Mouse (Mus musculus): Measurements from ENCODE around the gene Gnb5. TPM values are rescaled to one million over a fixed set of nuclear protein-coding genes. Genes with fewer than 3 reads are reported as not detected.

Gnb5 gene
- polyA plus RNA-seq, 1 experiment from 2014 or later = 60.5 TPM

- ATAC-seq (ENCODE audit: low FRiP score) = no peak
- H3K9ac ChIP-seq = no peak overlapping the region
- 82% methylated on average over 5 of the region's 5 CpGs for WGBS
- no peaks in the 10 kb centered on the region for H3K36me3 ChIP-seq
- H3K27me3 ChIP-seq = no peaks in the 10 kb centered on the region
- no peak overlapping the region for H3K27ac ChIP-seq
- peaks cover 8% of the 10 kb centered on the region for H3K9me3 ChIP-seq
- no peak overlapping the region for H3K4me2 ChIP-seq
- no peaks in the 10 kb centered on the region; the same call in 1 of the 2 replicates for H3K4me1 ChIP-seq (replicated peaks)
- H3K4me3 ChIP-seq = no peak overlapping the region
Measured at GRCm38 (mm10) chr9:75366191-75366590, 60.1 kb downstream of the Gnb5 start.

GRCm38 (mm10) chr9:75368779-75369178 is 62.7 kb downstream of the Gnb5 start:
- no peak for ATAC-seq (ENCODE audit: low FRiP score)
- Histone ChIP-seq H3K9me3 (peaks cover 8% of the 10 kb centered on the region), H3K9ac (no peak overlapping the region), H3K27ac (no peak overlapping the region), H3K4me2 (no peak overlapping the region), H3K36me3 (no peaks in the 10 kb centered on the region), H3K4me1 (replicated peaks) (no peaks in the 10 kb centered on the region), H3K27me3 (no peaks in the 10 kb centered on the region), H3K4me3 (no peak overlapping the region)
- WGBS = 81% methylated on average over 3 of the region's 3 CpGs

GRCm38 (mm10) chr9:75375606-75376005 is 69.5 kb downstream of the Gnb5 start:
- Histone ChIP-seq H3K4me1 (replicated peaks) (no peaks in the 10 kb centered on the region), H3K9me3 (peaks cover 6% of the 10 kb centered on the region; the same call in 1 of the 2 replicates), H3K4me3 (no peak overlapping the region), H3K9ac (no peak overlapping the region), H3K27me3 (no peaks in the 10 kb centered on the region), H3K27ac (no peak overlapping the region), H3K36me3 (no peaks in the 10 kb centered on the region), H3K4me2 (no peak overlapping the region)
- ATAC-seq (ENCODE audit: low FRiP score) = no peak
- 96% methylated on average over 9 of the region's 9 CpGs for WGBS

- Histone ChIP-seq H3K9ac (no peak overlapping the region), H3K4me2 (no peak overlapping the region), H3K4me1 (replicated peaks) (no peaks in the 10 kb centered on the region), H3K36me3 (no peaks in the 10 kb centered on the region), H3K9me3 (peaks cover 6% of the 10 kb centered on the region; the same call in 1 of the 2 replicates), H3K27me3 (no peaks in the 10 kb centered on the region), H3K27ac (no peak overlapping the region), H3K4me3 (no peak overlapping the region)
- 76% methylated on average over 1 of the region's 1 CpGs for WGBS
- no peak for ATAC-seq (ENCODE audit: low FRiP score)
Measured at GRCm38 (mm10) chr9:75376428-75376827, 70.3 kb downstream of the Gnb5 start.

- Histone ChIP-seq H3K27ac (no peak overlapping the region), H3K9me3 (peaks cover 6% of the 10 kb centered on the region; the same call in 1 of the 2 replicates), H3K9ac (no peak overlapping the region), H3K4me2 (no peak overlapping the region), H3K4me1 (replicated peaks) (no peaks in the 10 kb centered on the region), H3K27me3 (no peaks in the 10 kb centered on the region), H3K4me3 (no peak overlapping the region), H3K36me3 (no peaks in the 10 kb centered on the region)
- WGBS = 79% methylated on average over 2 of the region's 2 CpGs
- ATAC-seq (ENCODE audit: low FRiP score) = no peak
Measured at GRCm38 (mm10) chr9:75378774-75379173, 72.7 kb downstream of the Gnb5 start.

- ATAC-seq (ENCODE audit: low FRiP score) = no peak
- no peaks in the 10 kb centered on the region for H3K9me3 ChIP-seq
- no peaks in the 10 kb centered on the region for H3K27me3 ChIP-seq
- 89% methylated on average over 14 of the region's 14 CpGs for WGBS
- H3K4me1 ChIP-seq (replicated peaks) = no peaks in the 10 kb centered on the region
- H3K4me3 ChIP-seq = no peak overlapping the region
- H3K9ac ChIP-seq = no peak overlapping the region
- peaks cover 19% of the 10 kb centered on the region for H3K36me3 ChIP-seq
- no peak overlapping the region for H3K27ac ChIP-seq
- H3K4me2 ChIP-seq = no peak overlapping the region
Measured at GRCm38 (mm10) chr9:75382825-75383224, 76.7 kb downstream of the Gnb5 start.

GRCm38 (mm10) chr9:75383785-75384184 is 77.7 kb downstream of the Gnb5 start:
- no peak overlapping the region for H3K27ac ChIP-seq
- no peak for ATAC-seq (ENCODE audit: low FRiP score)
- no peak overlapping the region for H3K4me2 ChIP-seq
- no peak overlapping the region for H3K9ac ChIP-seq
- WGBS = 85% methylated on average over 9 of the region's 9 CpGs
- H3K9me3 ChIP-seq = no peaks in the 10 kb centered on the region
- no peak overlapping the region for H3K4me3 ChIP-seq
- peaks cover 25% of the 10 kb centered on the region for H3K36me3 ChIP-seq
- H3K27me3 ChIP-seq = no peaks in the 10 kb centered on the region
- H3K4me1 ChIP-seq (replicated peaks) = no peaks in the 10 kb centered on the region

GRCm38 (mm10) chr9:75384337-75384962 is 78.4 kb downstream of the Gnb5 start:
- Histone ChIP-seq H3K9ac (no peak overlapping the region), H3K27ac (no peak overlapping the region), H3K4me1 (replicated peaks) (no peaks in the 10 kb centered on the region), H3K27me3 (no peaks in the 10 kb centered on the region), H3K9me3 (no peaks in the 10 kb centered on the region), H3K36me3 (peaks cover 31% of the 10 kb centered on the region), H3K4me2 (no peak overlapping the region), H3K4me3 (no peak overlapping the region)
- no peak for ATAC-seq (ENCODE audit: low FRiP score)
- 83% methylated on average over 3 of the region's 3 CpGs for WGBS

- Histone ChIP-seq H3K27ac (no peak overlapping the region), H3K9ac (no peak overlapping the region), H3K4me2 (no peak overlapping the region), H3K4me3 (no peak overlapping the region), H3K9me3 (no peaks in the 10 kb centered on the region), H3K27me3 (no peaks in the 10 kb centered on the region), H3K36me3 (peaks cover 39% of the 10 kb centered on the region), H3K4me1 (replicated peaks) (no peaks in the 10 kb centered on the region)
- WGBS = 85% methylated on average over 9 of the region's 9 CpGs
- no peak for ATAC-seq (ENCODE audit: low FRiP score)
Measured at GRCm38 (mm10) chr9:75385218-75385974, 79.3 kb downstream of the Gnb5 start.

GRCm38 (mm10) chr9:75393251-75393650 is 87.2 kb downstream of the Gnb5 start:
- Histone ChIP-seq H3K27me3 (no peaks in the 10 kb centered on the region), H3K9me3 (no peaks in the 10 kb centered on the region), H3K27ac (no peak overlapping the region), H3K4me1 (replicated peaks) (0 out of 2 replicates have a peak, but pooled peaks cover 2% of the 10 kb centered on the region), H3K36me3 (peaks cover 91% of the 10 kb centered on the region), H3K9ac (no peak overlapping the region), H3K4me2 (no peak overlapping the region), H3K4me3 (no peak overlapping the region)
- 75% methylated on average over 12 of the region's 12 CpGs for WGBS
- ATAC-seq (ENCODE audit: low FRiP score) = no peak

Data from hindbrain, embryonic 13.5 days (tissue).